Mouse (Mus musculus): ENCODE measurements at regions not wholly inside any gene's neighbourhood (a gene's known extent, or its start where the extent isn't known, plus 50 kb on each side); places are given as distances from the start of the nearest gene placed in this dataset.
"Not testable (repeated sequence)": the region's sequence is repeated elsewhere in the genome, so short reads cannot be mapped to it uniquely, and the experiment has no call there.

DNA sequence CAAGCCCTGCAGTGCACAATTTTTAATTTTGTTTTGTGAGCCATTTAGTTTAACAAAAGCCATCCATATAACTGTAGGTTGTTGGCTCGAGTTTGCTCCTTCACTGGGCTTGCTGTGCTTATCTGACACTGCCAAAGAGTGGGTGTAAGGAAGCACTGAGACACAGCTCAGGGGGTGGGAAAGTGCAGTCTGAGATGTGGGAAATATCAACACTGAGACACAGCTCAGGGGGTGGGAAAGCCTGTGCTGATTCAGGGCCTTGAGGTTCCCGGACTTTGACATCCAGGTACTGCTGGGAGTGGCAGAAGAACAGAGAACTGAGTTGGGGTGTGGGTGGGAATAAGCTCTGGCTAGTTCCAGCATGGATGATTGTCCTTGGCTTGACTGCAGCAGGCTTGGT lies 324.4 kb upstream of the Slc39a10 start:
- no peaks in the 10 kb centered on the region for H3K36me3 ChIP-seq (ENCODE audit: control insufficient read depth, insufficient read depth, low read length)
- H3K27me3 ChIP-seq (replicated peaks; ENCODE audit: control insufficient read depth, insufficient read depth, low read length), result no peaks in the 10 kb centered on the region
- WGBS, result 71% methylated on average over 2 of the region's 2 CpGs
- no peaks in the 10 kb centered on the region for H3K4me1 ChIP-seq (ENCODE audit: control insufficient read depth, insufficient read depth, low read length)
- TF ChIP-seq POLR2A (IDR thresholded peaks at IDR 0.05; ENCODE audit: low read depth, low read length) (no peak), CTCF (conservative IDR thresholded peaks at IDR 0.05; ENCODE audit: insufficient read depth, insufficient read length, low read depth, low read length) (no peak)
- DNase-seq, result no peak
- H3K27ac ChIP-seq (ENCODE audit: insufficient read depth, low read depth, low read length), result no peak overlapping the region
- H3K4me3 ChIP-seq (ENCODE audit: insufficient read depth, low read depth, low read length), result no peak overlapping the region

DNA sequence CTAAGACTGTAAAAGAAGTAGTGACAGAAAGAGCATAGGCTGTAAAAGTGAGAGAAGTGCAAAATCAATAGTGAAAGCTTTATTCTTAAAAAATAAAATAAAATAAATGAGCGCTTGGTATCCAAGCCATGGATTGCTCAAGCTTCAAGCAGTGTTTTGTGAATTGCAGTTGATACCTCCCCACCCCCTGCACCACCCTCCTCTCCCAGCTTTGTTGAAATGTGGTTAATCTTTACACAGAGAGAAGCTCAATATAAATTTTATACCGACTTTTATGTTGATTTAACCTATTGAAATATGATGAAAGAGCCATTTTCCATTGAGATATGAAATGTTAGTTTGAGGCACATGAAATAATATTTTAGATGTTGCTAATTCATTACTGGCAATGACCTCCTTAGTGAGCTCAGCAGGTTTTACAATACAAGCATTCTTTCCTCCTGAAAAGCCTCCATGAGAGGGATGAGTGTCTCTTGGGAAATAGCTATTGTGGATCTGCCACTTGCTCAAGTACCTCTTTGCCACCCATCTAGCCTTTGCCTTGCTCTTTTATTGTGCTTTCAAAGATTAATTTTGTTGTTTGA lies 323.9 kb upstream of the Slc39a10 start:
- no peaks in the 10 kb centered on the region for H3K27me3 ChIP-seq (replicated peaks; ENCODE audit: control insufficient read depth, insufficient read depth, low read length)
- no peaks in the 10 kb centered on the region for H3K4me1 ChIP-seq (ENCODE audit: control insufficient read depth, insufficient read depth, low read length)
- WGBS, result 66% methylated on average over 2 of the region's 2 CpGs
- H3K27ac ChIP-seq (ENCODE audit: insufficient read depth, low read depth, low read length), result no peak overlapping the region
- TF ChIP-seq POLR2A (IDR thresholded peaks at IDR 0.05; ENCODE audit: low read depth, low read length), result no peak
- TF ChIP-seq CTCF (conservative IDR thresholded peaks at IDR 0.05; ENCODE audit: insufficient read depth, insufficient read length, low read depth, low read length), result no peak
- DNase-seq, result no peak
- no peaks in the 10 kb centered on the region for H3K36me3 ChIP-seq (ENCODE audit: control insufficient read depth, insufficient read depth, low read length)
- H3K4me3 ChIP-seq (ENCODE audit: insufficient read depth, low read depth, low read length), result no peak overlapping the region

DNA sequence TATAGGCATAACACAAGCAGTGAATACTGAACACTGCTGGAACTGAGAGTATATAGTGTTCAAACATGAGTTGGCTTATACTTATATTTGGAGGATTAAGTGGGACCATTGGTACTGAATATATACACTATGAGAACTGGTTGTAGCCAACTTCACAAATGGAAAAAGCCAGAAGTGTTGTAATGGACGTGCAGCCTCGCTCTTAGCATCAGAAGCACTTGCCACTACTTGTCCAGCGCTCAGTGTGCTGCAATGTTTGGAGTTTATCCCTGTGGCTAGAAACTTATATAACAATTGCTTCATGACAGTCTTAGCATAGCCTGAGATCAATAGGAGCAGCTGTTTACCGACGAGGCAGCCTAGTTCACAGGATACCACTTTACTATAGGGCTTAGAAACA lies 320.8 kb upstream of the Slc39a10 start:
- no peak overlapping the region for H3K27ac ChIP-seq (ENCODE audit: insufficient read depth, low read depth, low read length)
- TF ChIP-seq CTCF (conservative IDR thresholded peaks at IDR 0.05; ENCODE audit: insufficient read depth, insufficient read length, low read depth, low read length) (no peak), POLR2A (IDR thresholded peaks at IDR 0.05; ENCODE audit: low read depth, low read length) (no peak)
- no peak for DNase-seq
- 87% methylated on average over 5 of the region's 5 CpGs for WGBS
- no peaks in the 10 kb centered on the region for H3K27me3 ChIP-seq (replicated peaks; ENCODE audit: control insufficient read depth, insufficient read depth, low read length)
- H3K4me1 ChIP-seq (ENCODE audit: control insufficient read depth, insufficient read depth, low read length), result no peaks in the 10 kb centered on the region
- H3K4me3 ChIP-seq (ENCODE audit: insufficient read depth, low read depth, low read length), result no peak overlapping the region
- H3K36me3 ChIP-seq (ENCODE audit: control insufficient read depth, insufficient read depth, low read length), result no peaks in the 10 kb centered on the region

DNA sequence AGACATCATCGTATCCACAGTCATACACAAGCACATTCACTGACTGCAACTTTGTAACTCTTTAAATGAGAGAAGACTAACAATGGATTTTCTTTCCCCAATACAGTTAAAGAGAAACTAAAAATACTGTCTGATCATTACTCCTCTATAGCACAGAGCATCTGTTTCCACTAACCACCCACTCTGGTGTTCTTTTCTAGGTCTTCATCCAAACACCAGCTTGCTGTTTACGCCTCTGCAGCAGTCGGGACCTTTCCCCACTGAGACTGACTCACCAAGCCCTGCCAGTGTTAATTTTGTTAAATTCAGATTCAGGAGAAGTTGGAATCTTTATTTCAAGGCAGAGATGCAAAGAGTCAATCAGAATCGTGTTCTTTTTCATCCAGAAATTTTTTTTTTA lies 300.3 kb upstream of the Slc39a10 start:
- H3K36me3 ChIP-seq (ENCODE audit: control insufficient read depth, insufficient read depth, low read length), result no peaks in the 10 kb centered on the region
- no peaks in the 10 kb centered on the region for H3K4me1 ChIP-seq (ENCODE audit: control insufficient read depth, insufficient read depth, low read length)

DNA sequence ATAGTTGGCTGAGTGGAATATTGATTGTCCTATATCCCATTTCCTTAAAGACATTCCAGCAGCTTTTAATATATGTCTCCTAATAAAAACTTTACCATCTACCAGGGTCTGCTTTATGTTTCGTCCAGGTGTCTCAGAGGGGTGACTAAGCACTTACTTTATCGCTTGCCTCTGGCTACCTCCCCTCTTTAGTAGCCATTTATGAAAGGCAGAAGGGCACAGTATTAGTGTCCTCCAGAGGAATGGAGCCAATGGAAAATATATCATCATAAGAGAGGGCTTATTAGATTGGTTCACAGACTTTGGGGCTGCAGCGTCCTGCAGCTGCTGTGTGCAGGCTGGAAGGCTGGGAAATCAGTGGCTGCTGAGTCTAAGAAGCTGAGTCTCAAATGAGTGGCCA lies 271.8 kb upstream of the Slc39a10 start:
- Histone ChIP-seq H3K27me3 (replicated peaks; ENCODE audit: control insufficient read depth, insufficient read depth, low read length) (no peaks in the 10 kb centered on the region), H3K4me1 (ENCODE audit: control insufficient read depth, insufficient read depth, low read length) (no peaks in the 10 kb centered on the region), H3K4me3 (ENCODE audit: insufficient read depth, low read depth, low read length) (no peak overlapping the region), H3K27ac (ENCODE audit: insufficient read depth, low read depth, low read length) (no peak overlapping the region), H3K36me3 (ENCODE audit: control insufficient read depth, insufficient read depth, low read length) (no peaks in the 10 kb centered on the region)
- WGBS, result 79% methylated on average over 3 of the region's 3 CpGs
- TF ChIP-seq POLR2A (IDR thresholded peaks at IDR 0.05; ENCODE audit: low read depth, low read length) (no peak), CTCF (conservative IDR thresholded peaks at IDR 0.05; ENCODE audit: insufficient read depth, insufficient read length, low read depth, low read length) (no peak)
- DNase-seq, result no peak

More for the DNA sequence above, 300.3 kb upstream of the Slc39a10 start:
- DNase-seq, result no peak
- TF ChIP-seq POLR2A (IDR thresholded peaks at IDR 0.05; ENCODE audit: low read depth, low read length) (no peak), CTCF (conservative IDR thresholded peaks at IDR 0.05; ENCODE audit: insufficient read depth, insufficient read length, low read depth, low read length) (no peak)
- Histone ChIP-seq H3K27me3 (replicated peaks; ENCODE audit: control insufficient read depth, insufficient read depth, low read length) (no peaks in the 10 kb centered on the region), H3K27ac (ENCODE audit: insufficient read depth, low read depth, low read length) (no peak overlapping the region), H3K4me3 (ENCODE audit: insufficient read depth, low read depth, low read length) (no peak overlapping the region)
- WGBS, result 82% methylated on average over 4 of the region's 4 CpGs

DNA sequence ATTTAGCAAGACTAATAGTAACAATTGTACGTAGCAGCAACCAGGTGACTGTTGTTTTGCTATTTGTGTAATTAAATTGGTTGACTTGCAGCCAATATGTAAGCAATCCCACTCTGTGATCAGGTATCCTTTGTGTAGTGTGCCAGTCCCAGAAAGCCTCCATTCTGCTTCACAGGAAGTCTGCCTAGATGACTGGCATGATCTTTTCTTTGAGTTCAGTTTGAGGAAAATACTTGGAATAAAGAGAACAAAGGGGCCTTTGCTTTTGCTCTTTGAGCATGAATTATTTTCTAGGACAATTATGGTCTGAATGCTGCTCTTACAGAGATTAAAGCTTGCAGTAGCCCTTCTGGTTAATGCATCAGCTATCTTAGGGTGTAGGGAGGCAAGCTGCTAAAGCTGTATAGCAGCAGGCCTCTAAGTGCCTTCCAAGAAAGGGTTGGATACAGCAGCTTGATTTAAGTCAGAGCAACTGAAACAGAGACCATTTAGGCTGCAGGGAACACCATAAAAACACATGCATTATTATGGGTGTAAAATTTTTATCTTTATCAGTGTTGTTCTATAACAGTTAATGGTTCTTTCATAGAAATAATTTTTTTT lies 271.3 kb upstream of the Slc39a10 start:
- H3K36me3 ChIP-seq (ENCODE audit: control insufficient read depth, insufficient read depth, low read length), result no peaks in the 10 kb centered on the region
- H3K27ac ChIP-seq (ENCODE audit: insufficient read depth, low read depth, low read length), result no peak overlapping the region
- TF ChIP-seq CTCF (conservative IDR thresholded peaks at IDR 0.05; ENCODE audit: insufficient read depth, insufficient read length, low read depth, low read length) (no peak), POLR2A (IDR thresholded peaks at IDR 0.05; ENCODE audit: low read depth, low read length) (no peak)
- 76% methylated on average over 1 of the region's 1 CpGs for WGBS
- DNase-seq, result no peak
- H3K4me3 ChIP-seq (ENCODE audit: insufficient read depth, low read depth, low read length), result no peak overlapping the region
- no peaks in the 10 kb centered on the region for H3K27me3 ChIP-seq (replicated peaks; ENCODE audit: control insufficient read depth, insufficient read depth, low read length)
- no peaks in the 10 kb centered on the region for H3K4me1 ChIP-seq (ENCODE audit: control insufficient read depth, insufficient read depth, low read length)

DNA sequence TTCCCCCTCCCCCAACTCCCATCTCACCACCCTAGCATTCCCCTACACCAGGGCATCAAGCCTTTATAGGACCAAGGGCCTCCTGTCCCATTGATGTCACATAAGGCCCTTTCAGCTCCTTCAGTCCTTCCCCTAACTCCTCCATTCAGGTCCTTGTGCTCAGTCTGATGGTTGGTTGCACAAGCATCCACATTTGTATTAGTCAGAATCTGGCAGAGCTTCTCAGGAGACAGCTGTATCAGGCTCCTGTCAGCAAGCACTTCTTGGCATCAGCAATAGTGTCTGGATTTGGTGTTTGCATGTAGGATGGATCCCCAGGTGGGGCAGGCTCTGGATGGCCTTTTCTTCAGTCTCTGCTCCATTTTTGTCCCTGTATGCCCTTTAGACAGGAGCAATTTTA lies 237.4 kb upstream of the Slc39a10 start:
- H3K36me3 ChIP-seq (ENCODE audit: control insufficient read depth, insufficient read depth, low read length); H3K27ac ChIP-seq (ENCODE audit: insufficient read depth, low read depth, low read length); H3K4me3 ChIP-seq (ENCODE audit: insufficient read depth, low read depth, low read length); H3K4me1 ChIP-seq (ENCODE audit: control insufficient read depth, insufficient read depth, low read length); DNase-seq; H3K27me3 ChIP-seq (replicated peaks; ENCODE audit: control insufficient read depth, insufficient read depth, low read length): not testable (repeated sequence)

Measured in kidney, adult 2 months (tissue).